Mouse (Mus musculus) midbrain, embryonic 15.5 days (tissue): ENCODE data around the gene Rbak. TPM values are rescaled to one million over a fixed set of nuclear protein-coding genes. Genes with fewer than 3 reads are reported as not detected.
"Not testable (repeated sequence)": the region's sequence is repeated elsewhere in the genome, so short reads cannot be mapped to it uniquely, and the experiment has no call there.

Experiments
- ATAC-seq: fragments of 200-750 bp; cut with Nextera tagmentation; replicated peaks from 2 replicates; pipeline ENCODE4 v1.8.0; 2017; ENCODE audit warnings: moderate TSS enrichment
- H3K27ac ChIP-seq: fragments of 300-500 bp; sonication (generic); 2 replicates; pipeline ENCODE4 v1.5.1; 2015; ENCODE audit warnings: mild to moderate bottlenecking, inconsistent platforms
- H3K27me3 ChIP-seq: fragments of 300-500 bp; sonication (generic); replicated peaks from 2 replicates; pipeline ENCODE4 v1.6.1; 2015; ENCODE audit warnings: inconsistent platforms
- H3K36me3 ChIP-seq: fragments of 300-500 bp; sonication (generic); replicated peaks from 2 replicates; pipeline ENCODE4 v1.6.1; 2015; ENCODE audit warnings: inconsistent platforms
- H3K4me1 ChIP-seq: fragments of 300-500 bp; sonication (generic); 2 replicates; pipeline ENCODE4 v1.6.1; 2015; ENCODE audit warnings: inconsistent platforms
- H3K4me2 ChIP-seq: fragments of 300-500 bp; sonication (generic); 2 replicates; pipeline ENCODE4 v1.6.1; 2015; ENCODE audit warnings: inconsistent platforms, mild to moderate bottlenecking, moderate library complexity
- H3K4me3 ChIP-seq: fragments of 300-500 bp; sonication (generic); 2 replicates; pipeline ENCODE4 v1.5.1; 2015; ENCODE audit warnings: mild to moderate bottlenecking, inconsistent platforms
- H3K9ac ChIP-seq: fragments of 300-500 bp; sonication (generic); 2 replicates; pipeline ENCODE4 v1.6.1; 2015; ENCODE audit warnings: mild to moderate bottlenecking, inconsistent platforms
- H3K9me3 ChIP-seq: fragments of 300-500 bp; sonication (generic); 2 replicates; pipeline ENCODE4 v1.6.1; 2016; ENCODE audit warnings: inconsistent platforms
- WGBS: fragments of 180-500 bp; shearing (Covaris S2); methylation state at CpG from one replicate; pipeline ENCODE4 v1.1.7; 2015; ENCODE audit warnings: mixed read lengths; 5-methylcytosine and 5-hydroxymethylcytosine counted together
- polyA plus RNA-seq: library from polyadenylated mRNA; unstranded; fragments of >200 nt; fragmentation: Nextera tagmentation; extraction: Ambion mirVana; gene quantifications from 2 replicates; pipeline ENCODE4 v1.2.1, GENCODE M21; 2015

The Rbak gene
- polyA plus RNA-seq, 1 experiment from 2014 or later = 14.9 TPM

GRCm38 (mm10) chr5:143177541-143178200, 2.9 kb downstream of the Rbak start:
- Histone ChIP-seq H3K27ac (no peak overlapping the region), H3K4me3 (no peak overlapping the region), H3K36me3 (peaks cover 54% of the 10 kb centered on the region), H3K9me3 (no peaks in the 10 kb centered on the region), H3K4me2 (no peak overlapping the region), H3K9ac (no peak overlapping the region), H3K4me1 (peaks cover 14% of the 10 kb centered on the region), H3K27me3 (no peaks in the 10 kb centered on the region)
- WGBS = 91% methylated on average over 3 of the region's 3 CpGs
- no peak for ATAC-seq

- no peak overlapping the region for H3K4me3 ChIP-seq
- WGBS = 97% methylated on average over 4 of the region's 4 CpGs
- H3K9me3 ChIP-seq = no peaks in the 10 kb centered on the region
- no peak overlapping the region for H3K4me2 ChIP-seq
- ATAC-seq = no peak
- no peak overlapping the region for H3K27ac ChIP-seq
- peaks cover 69% of the 10 kb centered on the region for H3K36me3 ChIP-seq
- no peak overlapping the region for H3K9ac ChIP-seq
- H3K4me1 ChIP-seq = peaks cover 14% of the 10 kb centered on the region
- no peaks in the 10 kb centered on the region for H3K27me3 ChIP-seq
These were observed 4.6 kb downstream of the Rbak start for GRCm38 (mm10) chr5:143175970-143176369.

DNA sequence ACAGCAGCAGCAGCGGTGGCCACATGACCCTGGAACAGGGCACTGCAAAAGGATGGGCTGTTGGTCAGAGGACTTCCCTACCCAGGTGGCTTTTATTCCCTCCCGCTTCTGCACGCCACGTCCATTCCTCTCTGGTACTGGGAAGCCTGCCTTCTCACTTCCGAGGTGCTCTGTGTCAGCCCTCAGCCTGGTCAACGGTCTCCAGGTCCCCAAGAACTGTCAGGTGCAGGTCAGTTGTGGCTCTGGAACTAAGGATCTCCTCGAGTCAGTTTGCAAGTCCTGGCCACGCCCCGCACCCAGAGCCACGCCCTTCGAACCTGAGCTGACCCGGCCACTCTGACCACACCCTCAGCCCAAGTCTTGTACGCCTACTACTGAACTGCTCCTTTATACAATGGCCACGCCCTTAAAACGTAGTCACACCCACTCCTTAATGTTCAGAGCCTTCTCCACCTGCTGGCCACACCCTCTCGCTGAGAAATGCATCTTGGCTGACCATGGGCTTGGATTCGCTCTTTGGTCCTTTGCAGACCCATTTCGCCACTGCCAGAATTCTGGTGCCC, 15.0 kb downstream of the Rbak start:
- no peaks in the 10 kb centered on the region for H3K27me3 ChIP-seq
- no peaks in the 10 kb centered on the region for H3K36me3 ChIP-seq
- no peak overlapping the region for H3K4me3 ChIP-seq
- no peaks in the 10 kb centered on the region for H3K9me3 ChIP-seq
- 15% methylated on average over 18 of the region's 18 CpGs for WGBS
- H3K4me1 ChIP-seq = no peaks in the 10 kb centered on the region
- H3K27ac ChIP-seq = no peak overlapping the region
- ATAC-seq = no peak
- H3K9ac ChIP-seq = no peak overlapping the region
- H3K4me2 ChIP-seq = no peak overlapping the region

DNA sequence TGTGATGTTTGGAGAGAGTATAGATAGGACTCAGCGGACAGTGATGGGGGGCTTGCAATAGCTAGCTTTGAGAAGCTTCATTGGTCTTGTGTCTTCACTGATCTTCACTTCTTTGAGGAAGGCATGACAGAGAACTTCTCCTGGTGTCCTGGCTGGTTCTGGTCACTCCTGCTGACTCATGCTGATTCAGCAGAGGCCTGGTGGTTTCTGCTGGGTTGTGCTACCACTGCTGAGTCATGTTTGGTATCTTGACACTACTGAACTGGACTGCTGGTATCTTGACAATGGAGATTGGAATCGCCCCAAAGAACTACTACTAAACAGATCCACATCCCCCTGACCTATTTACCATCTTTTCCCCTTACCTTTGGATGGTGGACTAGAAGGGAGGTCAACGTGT, 25.0 kb downstream of the Rbak start:
- no peak overlapping the region for H3K27ac ChIP-seq
- no peak for ATAC-seq
- peaks cover 29% of the 10 kb centered on the region for H3K27me3 ChIP-seq
- no peaks in the 10 kb centered on the region for H3K36me3 ChIP-seq
- H3K9ac ChIP-seq = no peak overlapping the region
- no peak overlapping the region for H3K4me2 ChIP-seq
- H3K9me3 ChIP-seq = no peaks in the 10 kb centered on the region
- H3K4me1 ChIP-seq = no peaks in the 10 kb centered on the region
- 88% methylated on average over 3 of the region's 3 CpGs for WGBS
- H3K4me3 ChIP-seq = no peak overlapping the region

DNA sequence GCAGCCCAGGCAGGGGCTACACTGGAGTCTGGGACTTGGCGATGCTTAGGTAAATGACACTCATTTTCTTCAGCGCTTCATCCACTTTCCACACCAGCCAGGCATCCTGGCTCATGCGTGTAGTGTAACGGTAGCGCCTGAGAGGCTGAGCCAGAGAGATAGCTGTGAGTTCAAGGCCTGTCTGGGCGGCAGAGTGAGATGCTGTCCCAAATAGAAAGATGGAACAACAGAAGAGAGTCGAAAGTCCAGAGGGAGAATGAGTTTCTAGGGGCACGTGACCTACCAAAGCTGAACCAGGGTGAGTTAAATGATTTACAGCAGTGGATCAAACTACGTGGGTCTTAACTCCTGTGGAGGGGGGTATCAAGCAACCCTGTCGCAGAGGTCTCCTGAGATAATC, 26.8 kb downstream of the Rbak start:
- Histone ChIP-seq H3K27ac (no peak overlapping the region), H3K36me3 (no peaks in the 10 kb centered on the region), H3K4me3 (no peak overlapping the region), H3K9me3 (no peaks in the 10 kb centered on the region), H3K4me2 (no peak overlapping the region), H3K27me3 (peaks cover 25% of the 10 kb centered on the region), H3K9ac (no peak overlapping the region), H3K4me1 (no peaks in the 10 kb centered on the region)
- WGBS = 90% methylated on average over 10 of the region's 10 CpGs
- ATAC-seq = no peak

GRCm38 (mm10) chr5:143150044-143150443, 30.5 kb downstream of the Rbak start:
- WGBS = 76% methylated on average over 2 of the region's 2 CpGs
- no peaks in the 10 kb centered on the region for H3K9me3 ChIP-seq
- no peak overlapping the region for H3K4me3 ChIP-seq
- no peaks in the 10 kb centered on the region for H3K27me3 ChIP-seq
- H3K4me1 ChIP-seq = no peaks in the 10 kb centered on the region
- H3K27ac ChIP-seq = no peak overlapping the region
- no peak overlapping the region for H3K9ac ChIP-seq
- H3K36me3 ChIP-seq = no peaks in the 10 kb centered on the region
- ATAC-seq = no peak
- H3K4me2 ChIP-seq = no peak overlapping the region

- no peak overlapping the region for H3K9ac ChIP-seq
- H3K4me2 ChIP-seq = no peak overlapping the region
- WGBS = 98% methylated on average over 2 of the region's 2 CpGs
- no peak for ATAC-seq
- no peak overlapping the region for H3K27ac ChIP-seq
- H3K27me3 ChIP-seq = no peaks in the 10 kb centered on the region
- no peaks in the 10 kb centered on the region for H3K4me1 ChIP-seq
- H3K36me3 ChIP-seq = no peaks in the 10 kb centered on the region
- H3K9me3 ChIP-seq = no peaks in the 10 kb centered on the region
- H3K4me3 ChIP-seq = no peak overlapping the region
These were observed 31.0 kb downstream of the Rbak start for GRCm38 (mm10) chr5:143149536-143149935.

- Histone ChIP-seq H3K36me3 (no peaks in the 10 kb centered on the region), H3K27ac (no peak overlapping the region), H3K9me3 (no peaks in the 10 kb centered on the region), H3K4me2 (no peak overlapping the region), H3K4me3 (no peak overlapping the region), H3K9ac (no peak overlapping the region), H3K4me1 (no peaks in the 10 kb centered on the region), H3K27me3 (no peaks in the 10 kb centered on the region)
- WGBS = 92% methylated on average over 5 of the region's 5 CpGs
- ATAC-seq = no peak
These were observed 31.9 kb downstream of the Rbak start for GRCm38 (mm10) chr5:143148661-143149060.

DNA sequence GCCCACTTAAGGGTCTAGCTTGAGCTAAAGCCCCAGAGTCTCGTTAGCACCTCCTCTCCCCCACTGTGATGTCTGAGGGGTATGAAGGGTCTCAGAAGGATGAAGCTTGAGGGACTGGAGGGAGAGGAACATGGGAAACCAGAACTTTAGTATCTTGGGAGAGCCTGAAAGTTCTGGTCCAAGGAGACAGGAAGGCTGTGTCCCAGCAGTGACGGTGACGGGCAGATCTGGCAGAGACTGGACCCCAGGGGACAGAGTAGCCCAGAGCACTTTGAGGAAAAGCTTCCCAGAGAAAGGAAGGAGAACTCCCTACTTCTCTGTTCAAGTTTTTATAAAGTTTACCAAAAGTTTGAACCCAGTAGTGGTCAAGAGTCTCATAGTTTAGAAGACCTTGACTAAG, 33.1 kb downstream of the Rbak start, which contains the start of gene Olfr718-ps1:
Gene Olfr718-ps1, minus strand, starts transcription at position 101 of the 400 bp plus-strand sequence.
- Histone ChIP-seq H3K4me1 (no peaks in the 10 kb centered on the region), H3K9ac (no peak within 1 kb of the TSS), H3K27me3 (no peaks in the 10 kb centered on the region), H3K4me2 (no peak within 1 kb of the TSS), H3K36me3 (no peaks in the 10 kb centered on the region), H3K9me3 (no peaks in the 10 kb centered on the region), H3K27ac (no peak within 1 kb of the TSS), H3K4me3 (no peak within 1 kb of the TSS)
- ATAC-seq = no peak
- WGBS = 72% methylated on average over 3 of the region's 3 CpGs

DNA sequence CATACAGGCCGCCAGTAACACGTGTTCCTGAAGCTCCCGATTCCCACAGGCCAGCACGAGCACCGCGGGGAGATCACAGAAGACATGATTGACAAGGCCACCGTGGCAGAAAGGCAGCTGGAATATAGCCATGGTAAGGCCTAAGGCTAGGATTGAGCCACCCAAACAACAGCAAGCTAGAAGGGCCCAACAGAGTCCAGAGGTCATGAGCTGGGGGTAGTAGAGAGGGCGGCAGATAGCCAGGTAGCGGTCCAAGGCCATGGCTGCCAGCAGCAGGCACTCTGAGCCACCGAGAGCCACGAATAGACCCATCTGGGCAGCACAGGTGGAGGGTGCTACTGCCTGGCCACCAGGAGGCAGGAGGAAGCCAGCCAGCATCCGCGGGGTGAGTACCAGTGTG, 43.0 kb downstream of the Rbak start:
- no peak overlapping the region for H3K4me3 ChIP-seq
- H3K27ac ChIP-seq = no peak overlapping the region
- H3K36me3 ChIP-seq = no peaks in the 10 kb centered on the region
- whole genome bisulfite sequencing = 84% methylated on average over 13 of the region's 13 CpGs
- no peaks in the 10 kb centered on the region for H3K27me3 ChIP-seq
- ATAC-seq = no peak
- H3K4me1 ChIP-seq = no peaks in the 10 kb centered on the region
- H3K9me3 ChIP-seq = no peaks in the 10 kb centered on the region
- no peak overlapping the region for H3K9ac ChIP-seq
- no peak overlapping the region for H3K4me2 ChIP-seq

GRCm38 (mm10) chr5:143135042-143135441, 45.5 kb downstream of the Rbak start:
- no peaks in the 10 kb centered on the region for H3K9me3 ChIP-seq
- WGBS = 92% methylated on average over 7 of the region's 7 CpGs
- no peaks in the 10 kb centered on the region for H3K4me1 ChIP-seq
- H3K4me2 ChIP-seq = no peak overlapping the region
- H3K27me3 ChIP-seq = no peaks in the 10 kb centered on the region
- no peak overlapping the region for H3K27ac ChIP-seq
- no peak overlapping the region for H3K4me3 ChIP-seq
- no peaks in the 10 kb centered on the region for H3K36me3 ChIP-seq
- no peak for ATAC-seq
- no peak overlapping the region for H3K9ac ChIP-seq

DNA sequence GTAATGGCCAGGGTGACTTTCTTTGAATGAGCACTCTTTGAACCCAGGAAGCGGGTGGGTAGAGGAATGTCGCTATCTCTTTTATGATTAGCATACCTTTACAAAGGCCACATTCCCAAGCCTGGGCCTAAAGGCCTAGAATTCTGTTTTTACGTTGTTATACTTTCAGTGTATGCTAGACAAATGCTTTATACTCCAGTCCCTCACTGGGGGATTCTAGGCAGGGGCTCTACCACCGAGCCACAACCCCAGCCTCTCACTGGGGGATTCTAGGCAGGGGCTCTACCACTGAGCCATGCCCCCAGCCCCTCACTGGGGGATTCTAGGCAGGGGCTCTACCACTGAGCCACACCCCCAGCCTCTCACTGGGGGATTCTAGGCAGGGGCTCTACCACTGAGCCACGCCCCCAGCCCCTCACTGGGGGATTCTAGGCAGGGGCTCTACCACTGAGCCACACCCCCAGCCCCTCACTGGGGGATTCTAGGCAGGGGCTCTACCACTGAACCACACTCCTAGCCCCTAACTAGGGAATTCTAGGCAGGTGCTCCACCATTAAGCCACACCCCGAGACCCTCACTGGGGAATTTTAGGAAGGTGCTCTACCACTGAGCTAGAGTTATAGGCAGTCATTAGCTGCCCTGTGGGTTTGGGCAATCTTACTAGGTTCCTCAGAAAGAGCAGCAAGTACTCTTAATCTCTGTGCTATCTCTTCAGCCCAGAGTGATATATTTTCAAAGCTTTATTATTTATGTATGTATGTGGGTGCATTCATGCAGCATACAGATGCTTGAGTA, 46.2 kb downstream of the Rbak start:
- H3K27me3 ChIP-seq, ATAC-seq, H3K36me3 ChIP-seq, H3K4me1 ChIP-seq, H3K27ac ChIP-seq, H3K9ac ChIP-seq, H3K9me3 ChIP-seq, H3K4me2 ChIP-seq, H3K4me3 ChIP-seq: not testable (repeated sequence)
- 75% methylated on average over 3 of the region's 6 CpGs for WGBS
